Mouse (Mus musculus) cerebellum, adult 11-12 months (tissue): ENCODE measurements around the gene Ntan1.
"Not testable (repeated sequence)": the region's sequence is repeated elsewhere in the genome, so short reads cannot be mapped to it uniquely, and the experiment has no call there.

Experiments
- DNase-seq: peaks from one replicate; pipeline ENCODE4 v3.0.0; 2022

Gene Ntan1

DNA sequence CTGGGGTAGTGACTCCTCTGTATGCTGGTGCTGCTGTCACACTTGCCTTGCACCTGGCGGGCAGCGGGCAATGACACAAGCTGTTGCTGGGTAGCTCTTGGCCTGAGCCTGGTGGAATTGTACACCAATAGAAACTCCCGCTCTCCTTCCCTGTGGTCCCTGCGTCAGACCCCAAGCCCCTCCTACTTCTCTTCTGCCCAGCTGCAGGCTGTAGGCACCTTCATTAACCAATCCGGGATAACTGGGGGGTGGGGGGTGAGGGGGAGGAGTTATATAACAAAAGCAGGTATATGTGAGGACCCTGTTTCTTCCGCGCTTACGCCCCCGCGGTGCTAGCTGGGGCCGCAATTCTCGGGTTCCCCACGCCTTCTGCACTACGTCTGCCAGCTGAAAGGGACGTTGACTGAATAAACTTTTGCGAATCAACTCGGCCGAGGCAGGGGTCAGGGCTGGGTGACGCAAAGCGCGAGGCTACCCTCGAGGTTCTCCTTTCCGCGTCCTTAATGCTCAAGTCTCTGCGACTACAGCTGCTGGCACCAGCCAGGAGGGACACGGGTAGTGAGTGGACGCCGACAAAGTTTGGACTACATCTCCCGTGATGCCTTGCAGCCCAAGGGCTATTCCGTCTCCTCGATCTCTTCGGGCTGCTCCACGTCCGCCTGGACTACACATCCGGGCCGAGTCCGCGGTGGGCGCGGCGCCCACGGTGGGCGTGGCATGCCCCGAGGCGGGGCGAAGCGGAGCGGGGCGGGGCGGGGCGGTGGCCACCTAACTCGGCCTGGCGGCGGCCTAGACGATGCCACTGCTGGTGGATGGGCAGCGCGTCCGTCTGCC lies at the start of gene Ntan1:
Ntan1 (plus strand) TSS at position 286 of the 834 bp plus-strand sequence.
- DNase-seq, result peak; percentile 97

DNA sequence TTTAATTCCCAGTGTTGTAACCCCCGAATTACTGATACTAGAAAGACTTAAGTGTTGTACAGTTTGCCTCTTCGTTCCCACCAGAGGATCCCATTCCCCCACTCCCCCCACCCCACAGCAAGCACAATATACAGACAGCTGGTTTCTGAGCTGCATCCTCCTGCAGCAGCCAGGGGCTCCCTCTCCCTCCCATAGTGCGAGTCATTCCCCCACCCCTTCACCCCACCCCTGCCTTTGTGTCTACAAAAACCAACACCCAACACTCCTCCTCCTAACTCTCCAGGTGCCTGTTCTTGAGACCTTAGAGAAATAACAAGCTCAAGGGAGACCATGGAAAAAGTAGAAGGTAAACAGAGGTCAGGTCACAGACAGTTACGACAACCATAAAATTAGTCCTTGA lies 47.0 kb upstream of the Ntan1 start:
- DNase-seq, result not testable (repeated sequence)

DNA sequence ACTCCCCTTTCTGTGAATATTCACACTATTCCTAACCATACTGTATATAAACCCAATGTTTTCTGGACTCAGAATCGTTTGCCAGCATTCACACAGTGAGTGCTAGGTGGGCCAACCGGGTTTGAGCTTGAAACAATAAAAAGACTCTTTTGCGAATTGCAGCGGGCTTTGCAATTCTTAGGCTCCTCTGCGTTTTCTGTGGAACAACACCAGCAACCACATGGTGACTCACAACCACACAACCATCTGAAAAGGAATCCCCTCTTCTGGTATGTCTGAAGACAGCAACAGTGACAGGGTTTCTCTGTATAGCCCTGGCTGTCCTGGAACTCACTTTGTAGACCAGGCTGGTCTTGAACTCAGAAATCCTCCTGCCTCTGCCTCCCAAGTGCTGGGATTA lies 46.6 kb upstream of the Ntan1 start:
- DNase-seq, result not testable (repeated sequence)

DNA sequence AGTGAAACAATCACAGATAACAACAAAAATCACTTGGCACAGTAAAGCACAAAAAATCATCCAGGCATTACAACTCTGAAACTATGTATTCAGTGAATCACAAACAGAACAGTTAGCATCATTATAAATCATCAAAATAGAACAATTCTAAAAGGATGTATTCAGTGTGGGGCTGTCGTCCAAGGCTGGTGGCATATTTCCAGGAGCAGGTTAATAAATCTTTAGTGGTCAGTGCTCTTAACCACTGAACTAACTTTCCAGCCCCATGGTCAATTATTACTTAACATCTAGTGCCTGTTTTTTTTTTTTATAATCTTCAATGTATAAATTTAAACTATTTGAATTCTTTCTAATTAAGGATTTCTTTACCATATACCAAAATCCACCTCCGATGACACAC lies 44.6 kb upstream of the Ntan1 start:
- not testable (repeated sequence) for DNase-seq

DNA sequence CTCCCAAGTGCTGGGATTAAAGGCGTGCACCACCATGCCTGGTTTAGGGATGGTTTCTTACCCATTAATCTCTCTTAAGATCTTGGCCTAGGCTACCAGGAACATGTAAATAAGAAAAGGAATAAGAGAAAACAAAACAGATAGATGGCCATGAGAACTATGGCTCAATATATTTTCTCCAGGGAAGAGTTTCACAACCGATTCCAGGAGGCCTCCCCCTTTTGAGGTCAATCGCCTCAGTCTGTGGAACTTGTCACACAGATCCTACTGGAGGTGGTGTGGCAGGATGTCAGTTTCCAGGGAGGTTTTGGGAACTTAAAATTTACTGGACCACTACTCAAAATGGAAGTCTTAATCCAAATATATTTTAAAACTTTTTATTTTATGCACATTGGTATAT lies 44.0 kb upstream of the Ntan1 start:
- DNase-seq, result not testable (repeated sequence)

DNA sequence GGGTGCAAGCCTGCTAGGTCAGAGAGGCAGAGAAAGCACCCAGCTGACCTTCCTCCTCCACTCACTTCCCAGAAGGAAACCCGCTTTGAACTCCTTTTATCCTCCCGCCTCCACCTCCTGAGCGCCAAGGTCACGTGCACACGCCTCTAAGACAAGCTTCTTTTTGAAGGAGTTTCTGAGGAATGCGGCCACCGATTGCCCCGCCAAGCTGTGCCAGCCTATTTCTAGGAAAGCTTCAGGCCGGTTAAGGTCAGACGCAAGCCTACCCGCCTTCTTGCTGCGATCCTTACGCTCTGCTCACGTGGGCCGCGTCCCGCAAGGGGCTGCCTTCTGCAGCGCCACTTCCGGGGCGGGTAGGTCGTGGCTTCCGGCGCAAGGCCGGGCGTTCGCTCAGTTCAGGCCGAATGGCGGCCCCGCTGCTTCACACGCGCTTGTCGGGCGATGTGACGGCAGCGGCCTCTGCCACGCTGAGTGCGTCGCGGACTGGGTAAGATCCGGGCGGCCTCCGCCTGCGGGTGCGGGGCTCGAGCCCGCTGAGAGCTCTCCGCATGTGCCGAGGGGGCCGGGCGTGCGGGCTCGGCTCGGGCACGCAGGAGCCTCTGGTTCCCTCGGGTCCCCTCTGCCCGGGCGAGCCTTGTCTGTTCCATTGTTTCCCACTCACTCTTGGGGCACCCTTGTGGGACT lies 38.1 kb upstream of the Ntan1 start, which contains the start of gene Rrn3:
Rrn3 (plus strand) TSS at position 356 of the 684 bp plus-strand sequence.
- DNase-seq, result peak; percentile 90

DNA sequence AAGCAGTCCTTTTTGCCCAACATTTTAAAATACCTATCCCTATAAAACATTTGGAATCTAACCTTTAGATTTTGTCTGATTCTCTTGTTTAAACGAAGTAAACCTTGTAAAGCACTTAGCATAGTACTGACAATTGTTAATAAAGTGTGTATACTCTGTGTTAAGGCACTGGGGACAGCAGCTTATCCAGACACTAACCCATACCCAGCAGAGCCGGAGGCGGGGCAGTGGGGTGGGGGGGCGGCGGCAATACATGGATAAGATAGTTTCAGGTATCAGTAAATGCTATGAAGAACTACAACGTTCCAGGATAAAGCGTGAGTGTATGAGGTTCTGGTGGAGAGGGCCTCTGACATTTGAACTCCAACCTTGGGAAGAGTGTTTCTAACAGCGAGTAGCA lies 37.4 kb upstream of the Ntan1 start:
- no peak for DNase-seq

DNA sequence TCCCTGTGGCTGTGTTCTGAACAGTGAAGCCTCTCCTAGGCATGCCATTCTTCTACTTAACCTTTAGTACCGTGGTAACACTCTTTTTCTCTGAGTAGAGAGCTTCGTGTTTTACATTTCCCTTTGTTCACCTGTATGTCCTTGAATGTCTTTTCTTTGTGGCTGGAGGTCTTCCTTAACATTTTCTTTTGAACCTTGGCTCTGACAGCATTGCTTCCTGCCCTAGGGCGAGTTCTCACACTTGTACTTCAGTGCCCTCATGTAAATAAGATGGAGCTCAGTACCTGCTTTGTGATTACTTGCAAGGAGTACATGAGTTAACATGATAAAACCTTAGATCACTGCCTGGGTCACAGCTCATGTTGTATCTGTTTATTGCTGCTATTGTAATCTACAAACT lies 32.7 kb upstream of the Ntan1 start:
- DNase-seq, result no peak

DNA sequence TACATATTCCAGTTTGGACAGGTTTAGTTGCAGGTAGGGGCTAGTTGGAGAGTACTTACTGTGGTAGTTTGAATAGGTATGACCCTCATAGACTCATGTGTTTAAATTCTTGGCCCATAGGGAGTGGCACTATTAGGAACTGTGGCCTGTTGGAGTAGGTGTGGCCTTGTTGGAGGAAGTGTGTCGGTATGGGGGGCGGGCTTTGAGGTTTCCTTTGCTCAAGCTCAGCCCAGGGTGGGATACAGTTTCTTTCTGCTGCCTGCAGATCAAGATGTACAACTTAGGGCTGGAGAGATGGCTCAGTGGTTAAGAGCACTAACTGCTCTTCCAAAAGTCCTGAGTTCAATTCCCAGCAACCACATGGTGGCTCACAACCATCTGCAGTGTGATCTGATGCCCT lies 25.2 kb upstream of the Ntan1 start:
- not testable (repeated sequence) for DNase-seq

DNA sequence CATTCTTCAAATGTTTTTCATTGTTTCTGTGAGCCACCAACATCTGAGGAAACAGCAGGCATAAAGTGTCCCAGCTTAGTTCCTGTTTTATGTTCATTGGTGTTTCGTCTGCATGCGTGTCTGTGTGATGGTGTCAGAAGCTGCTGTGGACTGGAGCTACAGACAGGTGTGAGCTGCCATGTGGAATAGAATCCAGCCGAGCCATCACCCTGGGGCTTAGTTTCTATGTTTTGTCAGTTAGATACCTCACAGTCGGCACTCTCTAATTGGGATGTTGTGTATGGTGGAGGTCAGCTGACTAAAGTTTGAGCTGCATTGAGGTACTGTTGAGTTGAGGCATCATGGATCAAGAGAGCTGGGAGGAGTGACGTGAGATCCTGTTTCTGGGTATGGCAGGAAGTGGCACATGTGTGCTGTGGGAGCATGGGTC lies 21.9 kb upstream of the Ntan1 start:
- DNase-seq, result no peak

DNA sequence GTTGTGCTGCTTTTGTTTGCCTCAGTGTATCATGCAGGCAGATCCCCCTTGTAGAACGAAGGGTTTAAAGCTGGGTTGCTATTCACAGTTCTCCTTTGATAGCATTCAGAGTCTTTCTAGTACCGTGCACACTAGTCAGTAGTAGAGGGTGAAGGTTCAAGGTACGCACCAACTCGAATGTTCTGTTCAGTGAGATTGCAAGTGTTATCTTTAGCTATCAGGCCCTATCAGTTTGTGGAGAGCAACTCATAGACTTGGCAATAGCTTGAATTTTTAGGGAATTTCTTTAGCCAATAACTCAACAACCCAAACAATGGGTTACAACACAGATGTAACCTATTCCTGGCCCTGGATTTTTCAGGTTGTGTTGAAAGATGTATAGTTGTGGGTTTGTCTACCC lies 17.4 kb upstream of the Ntan1 start:
- no peak for DNase-seq

DNA sequence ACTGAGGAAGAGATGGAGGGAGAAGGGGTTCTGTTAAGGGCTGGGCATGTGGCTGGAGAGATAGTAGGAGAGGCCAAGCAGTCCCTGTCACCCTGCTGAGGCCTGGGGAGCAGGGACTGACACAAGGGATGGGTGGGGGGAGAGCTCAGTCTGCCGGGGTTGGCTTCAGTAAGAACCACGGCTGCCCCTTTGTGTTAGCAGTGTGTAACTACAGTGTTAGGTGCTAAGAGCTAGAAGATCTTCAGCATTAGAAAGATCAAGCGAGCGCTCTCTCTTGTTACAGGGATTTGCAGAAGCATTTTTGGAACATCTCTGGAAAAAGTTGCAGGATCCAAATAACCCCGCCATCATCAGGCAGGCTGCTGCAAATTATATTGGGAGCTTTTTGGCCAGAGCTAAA lies 14.0 kb upstream of the Ntan1 start:
- no peak for DNase-seq

DNA sequence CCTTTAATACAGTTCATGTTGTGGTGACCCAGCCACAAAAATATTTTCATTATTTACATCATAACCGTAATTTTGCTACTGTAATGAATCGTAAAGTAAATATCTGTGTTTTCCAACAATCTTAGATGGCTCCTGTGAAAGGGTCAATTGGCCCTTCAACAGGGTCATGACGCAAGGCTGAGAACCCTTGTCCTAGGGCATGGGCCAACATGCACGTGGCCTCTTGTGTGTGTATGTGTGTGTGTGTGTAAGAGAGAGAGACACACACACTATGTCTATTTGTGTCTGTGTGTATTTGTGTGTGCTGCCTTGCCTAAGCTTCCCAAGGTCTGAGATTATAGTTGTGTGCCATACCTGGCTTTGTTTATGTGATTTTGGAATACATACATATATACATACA lies 11.0 kb upstream of the Ntan1 start:
- no peak for DNase-seq

DNA sequence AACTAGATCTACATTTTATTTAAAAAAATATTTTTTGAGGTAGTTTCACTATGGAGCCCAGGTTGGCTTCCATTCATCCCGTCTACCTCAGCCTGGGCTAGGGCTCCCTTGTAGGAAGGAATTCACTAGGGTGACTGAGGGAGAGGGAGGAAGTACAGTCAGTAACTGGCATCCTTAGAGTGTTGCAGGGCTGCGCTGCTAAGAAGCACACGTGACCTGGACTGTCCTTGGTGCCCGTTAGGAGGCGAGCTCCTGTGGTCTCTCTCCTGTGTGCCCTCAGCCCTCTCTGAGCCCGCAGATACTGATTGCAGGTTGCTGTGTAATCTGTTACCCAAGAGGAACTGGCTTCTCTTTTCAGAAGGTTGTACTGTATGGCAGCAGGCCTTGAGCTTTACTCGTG lies 10.2 kb upstream of the Ntan1 start:
- DNase-seq, result no peak

DNA sequence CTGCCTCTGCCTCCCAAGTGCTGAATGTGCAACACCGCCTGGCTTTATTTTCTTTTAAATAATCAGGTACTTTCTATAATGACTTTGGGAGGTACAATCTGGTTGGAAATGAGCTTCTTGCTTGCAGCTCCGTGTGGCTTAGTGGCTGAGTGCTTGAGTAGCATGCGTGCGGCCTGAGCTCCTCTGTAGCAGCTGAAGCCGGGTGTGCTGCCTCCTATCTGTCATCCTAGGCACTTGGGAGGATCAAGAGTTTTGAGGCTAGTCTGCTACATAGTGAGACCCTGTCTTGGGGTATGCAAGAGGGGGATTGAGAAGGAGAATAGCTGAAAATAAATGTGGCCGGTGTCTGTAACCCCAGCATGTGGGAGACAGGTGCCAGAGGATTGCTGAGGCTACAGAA lies 6.5 kb upstream of the Ntan1 start:
- DNase-seq, result no peak

DNA sequence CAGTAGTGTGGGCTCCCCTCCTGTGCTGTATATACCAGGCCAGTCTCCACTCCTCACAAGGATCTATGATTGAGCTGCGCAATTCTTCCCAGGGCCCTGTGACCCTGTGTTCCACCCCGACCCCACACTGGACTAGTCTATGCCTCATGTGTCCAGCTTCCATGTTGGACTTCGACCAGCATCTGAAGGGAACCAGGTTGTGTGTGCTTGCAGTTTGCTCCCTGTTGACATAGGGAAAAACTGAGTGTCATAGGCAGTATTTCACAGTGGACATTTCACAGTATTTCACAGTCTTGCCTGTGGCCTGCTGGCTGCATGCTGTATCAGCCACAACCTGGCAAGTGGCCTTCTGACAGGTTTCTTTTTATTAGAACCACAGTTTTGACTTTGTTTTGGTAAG lies 5.4 kb upstream of the Ntan1 start:
- no peak for DNase-seq

DNA sequence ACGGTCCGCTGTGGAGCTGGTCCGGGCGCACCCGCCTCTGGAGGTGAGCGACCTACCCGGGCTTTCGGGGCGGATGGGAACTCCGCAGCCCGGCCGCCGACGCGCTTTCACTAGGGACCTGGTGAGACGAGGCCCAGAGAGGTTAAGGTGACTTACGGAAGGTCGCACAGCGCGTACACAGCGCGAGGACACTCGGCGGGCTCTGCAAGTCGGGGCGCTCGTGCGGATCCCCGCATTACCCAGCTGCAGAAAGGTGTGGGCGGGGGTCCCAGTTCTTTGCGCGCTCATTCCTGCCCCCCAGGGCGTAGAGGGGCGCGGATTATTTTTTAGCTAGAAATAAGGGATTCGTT lies 724 bp downstream of the Ntan1 start:
- no peak for DNase-seq

DNA sequence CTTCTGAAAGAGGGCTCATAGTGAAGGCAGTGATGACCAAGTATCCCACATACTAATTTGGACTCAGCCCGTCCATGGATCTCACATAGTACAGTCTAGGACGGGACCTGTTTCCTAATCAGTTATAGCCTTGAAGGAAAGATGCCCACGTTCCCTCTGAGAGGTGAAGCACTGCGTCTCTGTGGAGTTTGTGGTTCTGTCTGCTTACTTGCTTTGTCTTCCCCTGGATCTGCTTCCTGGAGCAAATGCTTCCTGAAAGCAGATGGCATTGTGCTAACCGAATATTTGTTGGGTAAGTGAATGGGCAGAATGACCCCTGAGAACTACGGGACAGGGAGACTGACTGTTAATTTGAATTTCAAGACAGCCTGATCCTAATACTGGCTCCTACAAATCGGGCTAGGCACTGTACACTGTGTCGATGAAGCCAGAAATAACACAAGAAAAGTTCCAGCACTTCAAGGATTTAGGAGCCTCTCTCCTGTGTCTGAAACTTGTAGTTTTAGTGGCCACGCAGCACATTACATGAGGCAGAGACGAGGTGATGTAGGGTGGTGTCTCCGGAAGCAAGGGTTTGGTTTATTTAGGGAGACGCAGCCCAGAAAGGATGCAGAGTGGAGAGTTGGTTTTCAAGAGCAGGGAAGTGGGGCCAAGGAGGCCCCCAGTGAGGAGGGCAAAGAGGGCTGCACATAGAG lies 1.3 kb downstream of the Ntan1 start:
- DNase-seq, result peak; percentile 36

DNA sequence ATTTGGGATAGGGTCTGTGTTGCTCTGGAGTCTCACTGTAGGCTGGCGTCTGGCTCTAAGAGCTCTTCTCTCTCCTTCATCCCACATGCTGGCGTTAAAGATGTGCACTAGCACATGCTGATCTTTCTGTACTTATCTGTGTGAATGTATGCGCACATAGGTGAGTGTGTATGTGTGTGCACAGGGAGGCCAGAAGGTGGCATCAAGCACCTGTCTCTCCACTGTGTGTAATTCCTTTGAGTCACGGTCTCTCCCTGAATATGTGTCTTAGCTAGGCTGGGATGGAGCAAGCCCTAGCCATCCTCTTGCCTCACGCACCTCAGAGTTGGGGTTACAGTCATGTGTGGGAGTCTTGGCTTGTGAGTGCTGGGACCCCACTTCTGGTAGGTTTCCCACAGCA lies 2.1 kb downstream of the Ntan1 start:
- DNase-seq, result no peak

DNA sequence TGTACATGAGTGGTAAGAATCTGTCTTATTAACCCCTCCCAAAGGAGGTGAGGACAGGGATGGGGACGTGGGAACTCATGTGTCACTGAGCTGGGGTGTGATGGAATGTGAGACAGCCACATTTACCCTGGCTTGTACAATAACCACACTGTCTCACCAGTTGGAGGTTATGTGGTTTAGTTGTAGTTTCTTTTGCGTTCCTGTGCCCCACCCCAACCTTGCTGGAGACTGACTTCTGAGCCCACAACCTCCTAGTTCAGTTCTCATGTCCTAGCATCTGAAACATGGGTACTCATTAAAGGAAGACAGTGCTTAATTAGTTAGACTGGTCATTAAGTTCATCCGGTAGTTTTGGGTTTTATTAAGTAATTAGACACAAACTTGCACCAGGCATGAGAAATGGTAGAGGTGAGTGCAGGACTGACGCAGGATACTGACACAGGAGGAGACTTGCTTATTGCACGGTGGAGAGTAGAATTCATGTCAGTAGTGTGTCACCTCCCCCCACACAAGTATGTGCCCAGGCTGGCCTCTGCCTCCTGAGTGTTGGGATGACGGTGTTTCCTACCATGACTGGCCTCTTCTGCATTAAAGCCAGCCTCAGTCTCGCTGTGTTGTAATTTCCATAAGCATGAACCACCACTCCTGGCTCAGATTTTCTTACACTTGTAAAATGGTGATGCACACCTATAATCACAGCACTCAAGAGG lies 7.3 kb downstream of the Ntan1 start:
- no peak for DNase-seq

DNA sequence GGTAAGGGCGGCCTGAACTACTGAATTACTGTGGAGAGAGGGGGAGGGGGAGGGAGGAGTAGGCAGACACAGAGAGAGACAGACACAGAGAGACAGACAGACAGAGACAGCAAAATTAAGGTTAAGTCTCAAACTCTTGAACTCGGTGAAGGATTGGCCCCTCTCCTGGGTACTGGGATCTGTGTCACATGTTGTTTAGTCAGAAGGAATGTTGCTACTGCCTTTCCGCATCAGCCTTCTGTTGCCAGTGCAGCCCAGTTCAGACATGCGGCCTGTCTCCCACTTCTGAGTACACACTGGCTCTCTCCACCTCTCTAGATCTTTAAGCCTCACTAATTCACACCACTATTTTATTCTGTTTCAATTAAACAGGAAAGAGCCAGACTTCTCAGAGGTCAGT lies 7.9 kb downstream of the Ntan1 start:
- no peak for DNase-seq

DNA sequence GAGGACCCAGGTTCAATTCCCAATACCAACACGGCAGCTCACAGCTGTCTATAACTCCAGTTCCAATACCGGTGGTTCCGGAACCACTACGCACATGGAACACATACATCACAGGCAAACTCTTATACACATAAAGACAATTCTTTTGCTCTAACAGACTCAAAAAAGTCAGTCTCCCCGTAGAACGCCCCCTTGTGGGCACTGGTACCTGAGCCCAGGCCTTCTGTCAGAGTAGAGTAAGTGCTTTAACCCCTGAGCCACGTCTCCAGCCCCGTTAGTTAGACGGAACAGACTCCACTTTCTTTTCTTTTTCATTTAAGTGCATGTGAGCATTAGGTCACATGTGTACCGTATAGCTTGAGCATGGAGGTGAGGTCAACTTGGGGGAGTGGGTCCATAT lies 11.8 kb downstream of the Ntan1 start:
- no peak for DNase-seq

DNA sequence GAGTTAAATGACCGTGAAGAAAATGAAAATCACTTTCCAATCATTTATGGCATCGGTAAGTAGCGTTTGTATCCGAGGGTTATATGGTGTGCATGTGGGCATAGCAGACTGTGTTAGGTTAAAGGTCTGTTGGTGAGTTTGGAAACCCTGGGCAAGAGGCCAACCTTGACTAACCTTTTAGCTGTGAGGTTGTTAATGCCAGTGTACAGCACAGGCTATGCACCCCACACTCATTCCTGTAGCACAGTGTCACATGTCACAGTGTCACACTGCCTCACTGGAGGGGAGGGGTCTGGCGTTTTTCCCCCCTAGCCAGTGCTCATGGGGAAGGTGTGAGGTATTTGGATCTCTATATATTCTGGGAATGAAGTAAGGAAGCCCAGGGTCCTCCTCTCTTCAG lies 13.0 kb downstream of the Ntan1 start:
- DNase-seq, result no peak
